Mouse (Mus musculus) lung, adult 2 months (tissue): ENCODE measurements at regions not wholly inside any gene's neighbourhood (a gene's known extent, or its start where the extent isn't known, plus 50 kb on each side); places are given as distances from the start of the nearest gene placed in this dataset.

Experiments used
- CTCF ChIP-seq: fragments of 200-500 bp; IDR thresholded peaks from 2 replicates; pipeline ENCODE4 v1.5.1; 2011; ENCODE audit warnings: mild to moderate bottlenecking, low read length, control low read depth; ENCODE audit not compliant: insufficient read depth
- POLR2A ChIP-seq: fragments of 200-500 bp; IDR thresholded peaks from 2 replicates; pipeline ENCODE4 v1.6.1; 2011; ENCODE audit warnings: low read depth, mild to moderate bottlenecking, control low read depth, low read length, borderline replicate concordance; ENCODE audit errors: extremely low read depth

DNA sequence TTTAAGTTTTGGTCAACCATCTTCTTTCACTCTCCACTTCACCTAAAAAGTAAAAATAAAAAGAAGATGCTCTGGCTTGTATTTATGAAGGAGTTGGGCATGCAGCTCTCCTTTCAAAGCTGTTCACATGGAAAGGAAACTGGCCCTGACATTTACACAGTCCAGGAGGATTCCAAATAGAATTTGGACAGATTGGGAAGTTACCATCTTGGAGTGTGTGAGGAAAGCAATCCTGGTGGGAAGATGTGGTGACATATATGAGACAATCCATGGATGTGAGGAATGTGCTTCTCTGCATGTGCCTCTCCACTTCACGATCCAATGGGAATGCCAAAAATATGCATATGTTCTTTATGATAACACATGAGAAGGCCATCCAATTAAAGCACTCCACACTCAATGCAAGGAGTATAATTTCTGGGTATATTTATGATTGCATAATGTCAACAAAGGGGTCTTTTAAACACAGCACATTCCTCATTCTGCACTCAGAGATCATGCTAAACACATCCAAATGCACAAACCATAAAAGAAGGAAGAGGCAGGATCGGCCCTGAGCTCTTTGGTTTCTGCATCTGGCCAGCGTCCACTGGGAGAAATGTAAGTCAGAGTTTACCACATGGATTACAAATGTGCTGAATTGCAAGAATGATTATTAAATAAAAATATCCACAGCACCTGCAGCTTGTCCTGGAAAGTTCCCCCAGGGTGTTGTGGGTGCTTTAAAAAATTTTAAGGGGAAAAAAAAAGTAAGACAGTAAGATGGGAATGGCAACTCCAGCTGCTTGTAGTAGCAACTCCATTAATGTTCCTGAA, 100.1 kb upstream of the Osr1 start:
- TF ChIP-seq POLR2A (no peak), CTCF (no peak)
